Mouse (Mus musculus) G1E (cell line): ENCODE measurements at regions not wholly inside any gene's neighbourhood (a gene's known extent, or its start where the extent isn't known, plus 50 kb on each side); places are given as distances from the start of the nearest gene placed in this dataset.

Experiments used
- ATAC-seq: 2 replicates; pipeline ENCODE4 v1.8.0; 2016; ENCODE audit warnings: mild to moderate bottlenecking; ENCODE audit not compliant: insufficient number of reproducible peaks, poor library complexity, low FRiP score, severe bottlenecking; ENCODE audit errors: extremely low read depth
- DNase-seq: peaks from one replicate; pipeline ENCODE4 v3.0.0; 2012; ENCODE audit warnings: low spot score
- H3K27me3 ChIP-seq: 2 replicates; pipeline ENCODE4 v1.6.1; 2012; ENCODE audit warnings: mild to moderate bottlenecking, low read length, inconsistent platforms; ENCODE audit not compliant: insufficient read depth
- H3K36me3 ChIP-seq: replicated peaks from 2 replicates; pipeline ENCODE3; 2012; ENCODE audit warnings: mild to moderate bottlenecking, inconsistent platforms
- H3K4me1 ChIP-seq: 2 replicates; pipeline ENCODE4 v1.6.1; 2012; ENCODE audit warnings: low read depth, low read length, inconsistent platforms, mixed read lengths; ENCODE audit not compliant: insufficient read depth
- H3K4me3 ChIP-seq: 2 replicates; pipeline ENCODE4 v1.5.1; 2012; ENCODE audit warnings: low read depth, mild to moderate bottlenecking, inconsistent platforms, low read length, moderate library complexity, mixed read lengths
- H3K9me3 ChIP-seq: replicated peaks from 2 replicates; pipeline ENCODE4 v1.6.1; 2012; ENCODE audit warnings: inconsistent platforms
- CTCF ChIP-seq: IDR thresholded peaks from 2 replicates; pipeline ENCODE4 v1.5.1; 2012; ENCODE audit warnings: low read depth, low read length, inconsistent platforms, mixed read lengths
- GATA1 ChIP-seq: IDR thresholded peaks from 2 replicates; pipeline ENCODE4 v1.6.1; 2012; ENCODE audit warnings: borderline replicate concordance, low read length, inconsistent platforms, mixed read lengths
- GATA2 ChIP-seq: IDR thresholded peaks from 2 replicates; pipeline ENCODE4 v1.6.1; 2012; ENCODE audit warnings: low read depth, low read length, inconsistent platforms, borderline replicate concordance
- POLR2AphosphoS5 ChIP-seq: IDR thresholded peaks from 2 replicates; pipeline ENCODE4 v1.6.1; 2012; ENCODE audit warnings: low read depth, low read length, inconsistent platforms; ENCODE audit not compliant: insufficient replicate concordance
- TAL1 ChIP-seq: conservative IDR thresholded peaks from 2 replicates; pipeline ENCODE4 v1.6.1; 2012; ENCODE audit warnings: low read depth, low read length, inconsistent platforms, mixed read lengths

DNA sequence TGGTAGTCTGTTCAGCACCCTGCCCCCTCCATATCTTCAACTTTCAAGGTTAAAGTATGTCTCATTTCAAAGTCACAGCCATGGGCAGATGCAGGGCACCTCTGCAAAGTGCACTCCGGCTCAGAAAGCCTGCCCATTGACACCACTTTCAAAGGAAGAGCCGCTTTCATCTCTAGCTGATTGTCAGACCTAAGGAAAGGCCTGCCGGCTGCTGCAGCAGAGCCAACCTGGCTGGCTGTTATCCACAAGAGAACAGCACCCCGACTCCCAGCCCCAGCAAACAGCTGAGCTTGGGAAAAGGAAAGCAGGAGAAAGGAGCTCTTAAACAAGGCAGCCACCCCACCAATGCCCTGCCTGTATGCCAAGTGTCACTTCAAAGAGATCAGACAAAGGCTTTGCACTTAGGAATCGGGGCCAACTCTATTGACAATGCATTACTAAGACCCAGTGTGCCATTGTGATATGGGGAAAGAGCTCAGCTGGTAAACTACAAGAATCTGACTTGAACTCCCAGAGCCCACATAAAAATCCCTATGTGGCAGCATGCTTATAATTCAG is 357.3 kb upstream of the Arid1b start:
- H3K4me3 ChIP-seq: no peak overlapping the region
- H3K27me3 ChIP-seq: peaks cover 11% of the 10 kb centered on the region; the same call in 1 of the 2 replicates
- DNase-seq (no peak), ATAC-seq (no peak)
- H3K36me3 ChIP-seq: no peaks in the 10 kb centered on the region
- H3K4me1 ChIP-seq: no peaks in the 10 kb centered on the region
- TF ChIP-seq TAL1 (no peak), GATA2 (no peak), POLR2AphosphoS5 (no peak), GATA1 (no peak), CTCF (no peak)
- H3K9me3 ChIP-seq: no peaks in the 10 kb centered on the region

DNA sequence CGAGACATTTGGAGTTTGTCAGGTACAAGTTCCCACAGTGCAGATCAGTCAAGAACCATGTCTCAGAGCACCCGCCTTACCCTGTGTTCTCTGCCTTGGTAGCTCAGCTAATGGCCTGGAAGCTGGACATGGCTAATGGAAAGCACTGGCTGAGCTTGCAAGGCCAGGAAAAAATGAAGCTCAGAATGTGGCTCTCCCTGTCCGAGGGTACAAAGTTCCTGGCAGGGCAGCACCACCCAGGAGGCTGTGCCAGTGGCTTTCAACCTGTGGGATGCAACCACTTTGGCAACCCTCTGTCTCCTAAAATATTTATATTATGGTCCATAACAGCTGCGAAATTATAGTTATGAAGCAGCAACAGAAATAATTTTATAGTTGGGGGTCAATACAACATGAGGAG is 354.6 kb upstream of the Arid1b start:
- no peak for DNase-seq
- no peaks in the 10 kb centered on the region for H3K4me1 ChIP-seq

DNA sequence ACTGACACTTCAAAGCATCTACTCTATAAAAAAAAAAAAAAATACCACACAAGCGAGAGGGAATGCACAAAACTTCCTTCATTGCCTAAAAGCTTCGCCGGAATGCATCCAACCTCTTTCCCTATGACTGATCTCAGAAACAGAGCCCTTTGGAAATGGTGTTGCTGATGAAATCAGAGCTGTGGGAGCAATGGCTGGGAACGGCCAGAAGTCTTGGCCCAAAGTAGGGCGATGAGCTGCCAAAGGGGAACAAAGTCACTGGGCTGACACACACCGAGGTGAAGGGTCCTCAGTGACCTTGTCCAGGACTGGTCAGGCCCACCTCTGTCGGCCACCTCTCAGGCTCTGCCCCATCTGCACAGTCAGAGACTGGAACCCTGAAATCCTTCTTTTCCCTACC is 353.6 kb upstream of the Arid1b start:
- no peaks in the 10 kb centered on the region for H3K9me3 ChIP-seq
- no peak for DNase-seq
- H3K4me1 ChIP-seq: no peaks in the 10 kb centered on the region
- no peak for ATAC-seq
- H3K4me3 ChIP-seq: no peak overlapping the region
- no peaks in the 10 kb centered on the region for H3K36me3 ChIP-seq
- peaks cover 9% of the 10 kb centered on the region; the same call in 1 of the 2 replicates for H3K27me3 ChIP-seq
- TF ChIP-seq TAL1: no peak
- no peak for TF ChIP-seq GATA2
- no peak for TF ChIP-seq POLR2AphosphoS5
- TF ChIP-seq CTCF: no peak
- TF ChIP-seq GATA1: no peak

More for the DNA sequence above, 354.6 kb upstream of the Arid1b start:
- no peaks in the 10 kb centered on the region for H3K9me3 ChIP-seq
- no peak overlapping the region for H3K4me3 ChIP-seq
- peaks cover 9% of the 10 kb centered on the region; the same call in 1 of the 2 replicates for H3K27me3 ChIP-seq
- H3K36me3 ChIP-seq: no peaks in the 10 kb centered on the region
- ATAC-seq: no peak
- TF ChIP-seq CTCF (no peak), GATA1 (no peak), GATA2 (no peak), POLR2AphosphoS5 (no peak), TAL1 (no peak)

- H3K9me3 ChIP-seq: no peaks in the 10 kb centered on the region
- ATAC-seq (no peak), DNase-seq (no peak)
- H3K36me3 ChIP-seq: no peaks in the 10 kb centered on the region
- no peaks in the 10 kb centered on the region for H3K4me1 ChIP-seq
- peaks cover 9% of the 10 kb centered on the region; the same call in 1 of the 2 replicates for H3K27me3 ChIP-seq
- no peak overlapping the region for H3K4me3 ChIP-seq
- no peak for TF ChIP-seq POLR2AphosphoS5
- TF ChIP-seq GATA2: no peak
- TF ChIP-seq TAL1: no peak
- TF ChIP-seq CTCF: no peak
These were observed 353.0 kb upstream of the Arid1b start for GRCm38 (mm10) chr17:4641166-4641565.

DNA sequence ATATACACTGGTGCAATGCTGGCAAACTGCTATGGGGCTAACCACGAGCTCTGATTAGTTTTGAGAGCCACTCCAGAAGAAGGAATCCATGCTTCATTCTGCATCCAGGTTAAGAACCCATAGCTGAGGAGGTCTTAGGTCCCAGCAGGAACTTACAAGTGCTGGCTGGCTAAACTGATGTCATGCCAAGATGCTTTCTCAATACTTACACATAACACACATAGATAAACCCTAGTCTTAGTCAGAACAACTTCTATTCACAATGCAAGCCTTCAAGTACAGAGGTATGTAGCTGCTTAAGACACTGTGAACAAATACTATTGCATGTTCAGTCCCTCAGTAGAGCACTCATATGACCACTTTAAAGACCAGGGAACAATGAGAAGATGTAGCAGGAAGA is 352.1 kb upstream of the Arid1b start:
- TF ChIP-seq GATA2 (no peak), POLR2AphosphoS5 (no peak), GATA1 (no peak), CTCF (no peak)
- no peak for DNase-seq
- Histone ChIP-seq H3K36me3 (no peaks in the 10 kb centered on the region), H3K27me3 (peaks cover 9% of the 10 kb centered on the region; the same call in 1 of the 2 replicates), H3K9me3 (no peaks in the 10 kb centered on the region), H3K4me1 (no peaks in the 10 kb centered on the region), H3K4me3 (no peak overlapping the region)
- ATAC-seq: no peak

- no peaks in the 10 kb centered on the region for H3K36me3 ChIP-seq
- no peak for ATAC-seq
- no peak overlapping the region for H3K4me3 ChIP-seq
- no peak for TF ChIP-seq POLR2AphosphoS5
- TF ChIP-seq GATA2: no peak
- no peak for TF ChIP-seq CTCF
- no peak for TF ChIP-seq GATA1
- TF ChIP-seq TAL1: no peak
- no peak for DNase-seq
- H3K4me1 ChIP-seq: no peaks in the 10 kb centered on the region
- peaks cover 11% of the 10 kb centered on the region; the same call in 1 of the 2 replicates for H3K27me3 ChIP-seq
- no peaks in the 10 kb centered on the region for H3K9me3 ChIP-seq
These were observed 350.8 kb upstream of the Arid1b start for GRCm38 (mm10) chr17:4643343-4643742.

DNA sequence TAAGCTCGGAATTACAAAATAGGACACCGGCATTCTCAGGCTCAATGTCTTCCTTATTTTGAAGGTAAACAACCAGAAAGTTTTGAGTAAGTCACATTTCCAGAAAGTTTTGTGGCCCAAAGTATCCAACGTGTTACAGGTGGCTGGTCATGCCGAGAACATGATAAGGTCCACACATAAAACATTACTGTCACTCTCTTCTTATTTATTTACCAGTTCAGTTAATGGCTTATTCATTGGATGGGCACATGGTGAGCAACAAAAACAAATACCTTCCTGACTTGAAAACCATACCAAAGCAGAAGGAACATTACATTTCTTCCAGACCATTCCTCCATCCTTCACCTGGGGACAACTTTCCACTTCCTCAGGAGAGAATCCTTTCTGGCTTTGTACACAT is 345.5 kb upstream of the Arid1b start:
- Histone ChIP-seq H3K27me3 (peaks cover 8% of the 10 kb centered on the region), H3K9me3 (no peaks in the 10 kb centered on the region), H3K36me3 (no peaks in the 10 kb centered on the region), H3K4me3 (no peak overlapping the region), H3K4me1 (no peaks in the 10 kb centered on the region)
- TF ChIP-seq GATA2 (no peak), CTCF (no peak), POLR2AphosphoS5 (no peak), GATA1 (no peak), TAL1 (no peak)
- DNase-seq (no peak), ATAC-seq (no peak)
